Mouse (Mus musculus): ENCODE data around the gene 4930556J24Rik. TPM values are rescaled to one million over a fixed set of nuclear protein-coding genes. Genes with fewer than 3 reads are reported as not detected.

The 4930556J24Rik gene
- polyA plus RNA-seq, 1 experiment from 2014 or later: not detected

DNA sequence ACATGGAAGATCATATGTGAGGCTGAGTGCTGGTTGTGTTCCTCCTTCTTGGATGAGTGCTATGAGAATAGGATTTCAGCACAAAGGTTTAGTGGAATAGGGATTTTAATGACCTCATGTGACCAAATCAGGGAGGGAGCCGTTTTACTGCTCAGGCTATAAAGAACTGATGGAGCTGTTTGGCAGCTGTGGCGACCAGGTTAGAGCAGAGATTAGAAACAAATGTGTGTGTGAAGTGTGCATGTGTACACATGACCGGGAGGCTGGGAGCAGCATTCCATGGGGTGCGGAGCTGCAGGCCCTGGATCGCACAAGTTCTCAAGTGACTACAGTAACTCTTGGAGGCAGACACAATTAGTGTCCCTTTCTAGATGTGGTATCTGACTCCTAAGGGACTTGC lies 23.0 kb upstream of the 4930556J24Rik start:
- Histone ChIP-seq H3K27ac (replicated peaks; ENCODE audit: low read depth, low read length) (no peak overlapping the region), H3K27me3 (ENCODE audit: control insufficient read depth, insufficient read depth, low read length) (peaks cover 22% of the 10 kb centered on the region), H3K4me3 (ENCODE audit: low read depth, low read length) (no peak overlapping the region), H3K4me1 (ENCODE audit: control insufficient read depth, insufficient read depth, low read length) (no peaks in the 10 kb centered on the region), H3K9ac (replicated peaks; ENCODE audit: low read length) (no peak overlapping the region), H3K36me3 (replicated peaks; ENCODE audit: control insufficient read depth, insufficient read depth, low read depth, low read length) (no peaks in the 10 kb centered on the region), H3K4me2 (ENCODE audit: low read depth, low read length) (no peak overlapping the region), H3K9me3 (replicated peaks; ENCODE audit: control insufficient read depth, low read length) (no peaks in the 10 kb centered on the region)
- WGBS: 44% methylated on average over 5 of the region's 5 CpGs
- no peak for DNase-seq (ENCODE audit: low spot score)
- no peak for ATAC-seq (replicated peaks; ENCODE audit: insufficient number of reproducible peaks, low FRiP score, low TSS enrichment, low read depth)

DNA sequence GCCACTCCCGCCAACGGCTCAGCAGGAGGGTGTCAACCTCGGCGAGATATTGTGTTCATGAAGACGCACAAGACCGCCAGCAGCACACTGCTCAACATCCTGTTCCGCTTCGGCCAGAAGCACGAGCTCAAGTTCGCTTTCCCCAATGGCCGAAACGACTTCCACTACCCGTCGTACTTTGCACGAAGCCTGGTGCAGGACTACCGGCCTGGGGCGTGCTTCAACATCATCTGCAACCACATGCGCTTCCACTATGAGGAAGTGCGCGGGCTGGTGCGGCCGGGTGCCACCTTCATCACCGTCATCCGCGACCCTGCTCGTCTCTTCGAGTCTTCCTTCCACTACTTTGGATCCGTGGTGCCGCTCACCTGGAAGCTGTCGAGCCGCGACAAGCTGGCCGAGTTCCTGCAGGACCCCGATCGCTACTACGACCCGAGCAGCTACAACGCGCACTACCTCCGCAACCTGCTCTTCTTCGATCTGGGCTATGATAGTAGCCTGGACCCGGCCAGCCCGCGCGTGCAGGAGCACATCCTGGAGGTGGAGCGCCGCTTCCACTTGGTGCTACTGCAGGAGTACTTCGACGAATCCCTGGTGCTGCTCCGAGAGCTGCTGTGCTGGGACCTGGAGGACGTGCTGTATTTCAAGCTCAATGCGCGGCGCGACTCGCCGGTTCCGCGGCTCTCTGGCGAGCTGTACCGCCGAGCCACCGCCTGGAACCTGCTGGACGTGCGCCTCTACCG lies 21.6 kb upstream of the 4930556J24Rik start:
- H3K9me3 ChIP-seq (replicated peaks; ENCODE audit: control insufficient read depth, low read length): no peaks in the 10 kb centered on the region
- H3K9ac ChIP-seq (replicated peaks; ENCODE audit: low read length): no peak overlapping the region
- no peaks in the 10 kb centered on the region for H3K36me3 ChIP-seq (replicated peaks; ENCODE audit: control insufficient read depth, insufficient read depth, low read depth, low read length)
- peak overlapping the region; percentile 49 for H3K4me2 ChIP-seq (ENCODE audit: low read depth, low read length)
- peaks cover 22% of the 10 kb centered on the region for H3K27me3 ChIP-seq (ENCODE audit: control insufficient read depth, insufficient read depth, low read length)
- ATAC-seq (replicated peaks; ENCODE audit: insufficient number of reproducible peaks, low FRiP score, low TSS enrichment, low read depth) (no peak), DNase-seq (ENCODE audit: low spot score) (peak; percentile 38)
- 4% methylated on average over 66 of the region's 66 CpGs for WGBS
- no peaks in the 10 kb centered on the region for H3K4me1 ChIP-seq (ENCODE audit: control insufficient read depth, insufficient read depth, low read length)
- H3K27ac ChIP-seq (replicated peaks; ENCODE audit: low read depth, low read length): no peak overlapping the region
- H3K4me3 ChIP-seq (ENCODE audit: low read depth, low read length): peak overlapping the region; percentile 27

DNA sequence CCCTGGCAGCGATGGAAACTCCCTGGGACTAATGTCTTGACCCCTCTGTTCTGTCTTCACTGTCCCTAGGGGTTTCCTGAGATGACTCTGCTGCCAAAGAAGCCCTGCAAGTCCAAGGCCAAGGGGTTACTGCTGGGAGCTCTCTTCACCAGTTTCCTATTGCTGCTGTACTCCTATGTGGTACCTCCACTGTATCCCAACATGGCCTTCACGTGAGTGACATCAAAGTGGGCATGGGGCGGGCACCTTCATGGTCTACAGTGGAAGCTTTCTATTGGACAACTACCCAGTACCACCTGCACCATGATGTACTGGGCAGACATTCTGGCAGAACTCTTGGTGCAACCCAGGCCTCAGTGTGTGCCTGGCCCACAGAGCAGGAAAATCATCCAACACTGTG lies 20.3 kb upstream of the 4930556J24Rik start:
- WGBS: 91% methylated on average over 3 of the region's 3 CpGs

DNA sequence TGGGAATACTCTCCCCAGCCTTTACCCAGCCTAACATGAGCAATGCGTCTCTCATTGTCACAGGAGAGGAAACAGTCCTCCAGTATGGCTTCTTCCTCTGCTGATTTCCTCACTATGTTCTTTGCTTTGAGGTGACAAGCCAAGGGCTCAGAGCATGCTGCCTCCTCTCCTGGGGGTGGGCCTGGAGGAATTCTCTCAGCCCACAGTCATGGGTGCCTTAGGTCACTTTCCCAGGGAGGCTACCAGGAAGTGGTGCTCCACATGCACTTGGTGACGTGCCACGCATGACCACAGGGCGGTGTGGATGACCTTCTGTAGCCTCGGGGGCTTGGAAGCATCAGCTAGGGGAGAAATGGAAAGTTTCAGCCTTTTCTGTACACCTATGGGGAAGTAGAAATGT lies 18.9 kb upstream of the 4930556J24Rik start:
- DNase-seq (ENCODE audit: low spot score): no peak
- 82% methylated on average over 5 of the region's 5 CpGs for WGBS
- Histone ChIP-seq H3K27ac (replicated peaks; ENCODE audit: low read depth, low read length) (no peak overlapping the region), H3K36me3 (replicated peaks; ENCODE audit: control insufficient read depth, insufficient read depth, low read depth, low read length) (no peaks in the 10 kb centered on the region), H3K4me3 (ENCODE audit: low read depth, low read length) (no peak overlapping the region), H3K27me3 (ENCODE audit: control insufficient read depth, insufficient read depth, low read length) (peaks cover 22% of the 10 kb centered on the region), H3K9ac (replicated peaks; ENCODE audit: low read length) (no peak overlapping the region), H3K4me1 (ENCODE audit: control insufficient read depth, insufficient read depth, low read length) (no peaks in the 10 kb centered on the region), H3K4me2 (ENCODE audit: low read depth, low read length) (no peak overlapping the region), H3K9me3 (replicated peaks; ENCODE audit: control insufficient read depth, low read length) (no peaks in the 10 kb centered on the region)
- no peak for ATAC-seq (replicated peaks; ENCODE audit: insufficient number of reproducible peaks, low FRiP score, low TSS enrichment, low read depth)

More for the DNA sequence above, 20.3 kb upstream of the 4930556J24Rik start:
- DNase-seq (ENCODE audit: low spot score): no peak
- Histone ChIP-seq H3K4me3 (ENCODE audit: low read depth, low read length) (no peak overlapping the region), H3K27me3 (ENCODE audit: control insufficient read depth, insufficient read depth, low read length) (peaks cover 22% of the 10 kb centered on the region), H3K4me2 (ENCODE audit: low read depth, low read length) (no peak overlapping the region), H3K27ac (replicated peaks; ENCODE audit: low read depth, low read length) (no peak overlapping the region), H3K36me3 (replicated peaks; ENCODE audit: control insufficient read depth, insufficient read depth, low read depth, low read length) (no peaks in the 10 kb centered on the region), H3K9me3 (replicated peaks; ENCODE audit: control insufficient read depth, low read length) (no peaks in the 10 kb centered on the region), H3K4me1 (ENCODE audit: control insufficient read depth, insufficient read depth, low read length) (no peaks in the 10 kb centered on the region), H3K9ac (replicated peaks; ENCODE audit: low read length) (no peak overlapping the region)
- no peak for ATAC-seq (replicated peaks; ENCODE audit: insufficient number of reproducible peaks, low FRiP score, low TSS enrichment, low read depth)

DNA sequence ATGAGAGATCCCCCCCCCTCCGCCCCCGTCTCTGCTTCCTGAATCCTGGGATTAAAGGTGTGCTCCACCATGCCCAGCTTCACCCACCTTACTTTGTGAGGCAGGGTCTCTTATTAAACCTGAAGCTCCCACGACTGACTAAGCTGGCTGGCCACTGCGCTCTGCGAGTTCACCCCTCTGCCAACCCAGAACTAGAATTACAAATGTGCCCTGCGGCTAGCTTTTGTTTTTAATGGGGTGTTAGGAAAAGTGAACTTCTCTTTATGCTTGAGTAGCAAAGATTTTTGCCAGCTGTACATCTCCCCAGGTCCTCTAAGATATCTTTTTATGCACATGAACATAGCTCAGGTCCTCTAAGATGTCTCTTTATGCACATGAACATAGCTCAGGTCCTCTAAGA lies 17.3 kb upstream of the 4930556J24Rik start:
- Histone ChIP-seq H3K27me3 (ENCODE audit: control insufficient read depth, insufficient read depth, low read length) (peaks cover 18% of the 10 kb centered on the region), H3K9ac (replicated peaks; ENCODE audit: low read length) (no peak overlapping the region), H3K36me3 (replicated peaks; ENCODE audit: control insufficient read depth, insufficient read depth, low read depth, low read length) (no peaks in the 10 kb centered on the region), H3K9me3 (replicated peaks; ENCODE audit: control insufficient read depth, low read length) (no peaks in the 10 kb centered on the region), H3K4me1 (ENCODE audit: control insufficient read depth, insufficient read depth, low read length) (no peaks in the 10 kb centered on the region), H3K4me2 (ENCODE audit: low read depth, low read length) (no peak overlapping the region), H3K27ac (replicated peaks; ENCODE audit: low read depth, low read length) (no peak overlapping the region), H3K4me3 (ENCODE audit: low read depth, low read length) (no peak overlapping the region)
- 85% methylated on average over 6 of the region's 6 CpGs for WGBS
- DNase-seq (ENCODE audit: low spot score): no peak
- ATAC-seq (replicated peaks; ENCODE audit: insufficient number of reproducible peaks, low FRiP score, low TSS enrichment, low read depth): no peak

DNA sequence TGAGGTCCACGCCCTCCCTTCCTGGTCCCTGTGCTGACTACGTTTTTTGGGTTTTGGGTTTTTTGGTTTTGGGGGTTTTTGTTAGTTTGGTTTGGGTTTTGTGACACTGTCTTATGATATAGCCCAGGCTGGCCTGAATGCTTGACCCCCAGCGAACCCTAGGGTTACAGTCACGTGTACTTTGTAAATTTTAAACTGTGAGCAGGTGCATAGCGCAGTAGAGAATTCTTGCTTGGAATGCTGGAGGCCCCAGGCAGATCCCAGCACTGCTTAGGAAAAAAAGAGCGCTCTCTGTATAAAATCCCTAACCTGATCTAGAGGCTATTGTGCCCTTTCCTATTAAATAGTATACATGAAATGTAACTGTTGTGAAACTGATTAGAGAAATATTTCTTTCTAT lies 16.6 kb upstream of the 4930556J24Rik start:
- H3K9me3 ChIP-seq (replicated peaks; ENCODE audit: control insufficient read depth, low read length): no peaks in the 10 kb centered on the region
- H3K4me3 ChIP-seq (ENCODE audit: low read depth, low read length): no peak overlapping the region
- no peaks in the 10 kb centered on the region for H3K36me3 ChIP-seq (replicated peaks; ENCODE audit: control insufficient read depth, insufficient read depth, low read depth, low read length)
- H3K9ac ChIP-seq (replicated peaks; ENCODE audit: low read length): no peak overlapping the region
- ATAC-seq (replicated peaks; ENCODE audit: insufficient number of reproducible peaks, low FRiP score, low TSS enrichment, low read depth): no peak
- DNase-seq (ENCODE audit: low spot score): no peak
- H3K27ac ChIP-seq (replicated peaks; ENCODE audit: low read depth, low read length): no peak overlapping the region
- peaks cover 10% of the 10 kb centered on the region for H3K27me3 ChIP-seq (ENCODE audit: control insufficient read depth, insufficient read depth, low read length)
- no peak overlapping the region for H3K4me2 ChIP-seq (ENCODE audit: low read depth, low read length)
- no peaks in the 10 kb centered on the region for H3K4me1 ChIP-seq (ENCODE audit: control insufficient read depth, insufficient read depth, low read length)
- WGBS: 81% methylated on average over 6 of the region's 6 CpGs

DNA sequence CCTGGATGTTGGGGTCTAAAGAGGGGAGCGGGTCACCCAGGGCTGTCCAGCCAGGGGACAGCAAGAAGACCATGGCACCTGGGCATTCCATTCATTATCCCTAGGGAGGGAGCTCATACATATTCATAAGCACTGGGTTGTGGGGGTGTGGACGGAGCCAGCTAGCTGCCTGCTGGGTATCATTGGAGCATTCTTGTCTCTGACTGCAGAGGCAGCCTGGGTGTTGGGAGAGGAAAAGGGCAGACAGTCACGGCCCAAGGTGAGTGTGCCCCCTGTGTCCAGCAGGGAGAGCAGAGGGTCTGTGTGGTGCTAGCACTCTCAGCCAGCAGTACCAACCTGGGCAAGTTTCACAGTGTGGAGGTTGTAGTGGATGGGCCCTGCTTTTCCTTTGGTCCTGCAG lies 13.2 kb upstream of the 4930556J24Rik start:
- H3K4me2 ChIP-seq (ENCODE audit: low read depth, low read length): no peak overlapping the region
- no peak overlapping the region for H3K4me3 ChIP-seq (ENCODE audit: low read depth, low read length)
- no peaks in the 10 kb centered on the region for H3K9me3 ChIP-seq (replicated peaks; ENCODE audit: control insufficient read depth, low read length)
- DNase-seq (ENCODE audit: low spot score): no peak
- no peaks in the 10 kb centered on the region for H3K36me3 ChIP-seq (replicated peaks; ENCODE audit: control insufficient read depth, insufficient read depth, low read depth, low read length)
- no peaks in the 10 kb centered on the region for H3K4me1 ChIP-seq (ENCODE audit: control insufficient read depth, insufficient read depth, low read length)
- H3K27me3 ChIP-seq (ENCODE audit: control insufficient read depth, insufficient read depth, low read length): no peaks in the 10 kb centered on the region
- no peak for ATAC-seq (replicated peaks; ENCODE audit: insufficient number of reproducible peaks, low FRiP score, low TSS enrichment, low read depth)
- WGBS: 50% methylated on average over 3 of the region's 3 CpGs
- no peak overlapping the region for H3K27ac ChIP-seq (replicated peaks; ENCODE audit: low read depth, low read length)
- H3K9ac ChIP-seq (replicated peaks; ENCODE audit: low read length): no peak overlapping the region

DNA sequence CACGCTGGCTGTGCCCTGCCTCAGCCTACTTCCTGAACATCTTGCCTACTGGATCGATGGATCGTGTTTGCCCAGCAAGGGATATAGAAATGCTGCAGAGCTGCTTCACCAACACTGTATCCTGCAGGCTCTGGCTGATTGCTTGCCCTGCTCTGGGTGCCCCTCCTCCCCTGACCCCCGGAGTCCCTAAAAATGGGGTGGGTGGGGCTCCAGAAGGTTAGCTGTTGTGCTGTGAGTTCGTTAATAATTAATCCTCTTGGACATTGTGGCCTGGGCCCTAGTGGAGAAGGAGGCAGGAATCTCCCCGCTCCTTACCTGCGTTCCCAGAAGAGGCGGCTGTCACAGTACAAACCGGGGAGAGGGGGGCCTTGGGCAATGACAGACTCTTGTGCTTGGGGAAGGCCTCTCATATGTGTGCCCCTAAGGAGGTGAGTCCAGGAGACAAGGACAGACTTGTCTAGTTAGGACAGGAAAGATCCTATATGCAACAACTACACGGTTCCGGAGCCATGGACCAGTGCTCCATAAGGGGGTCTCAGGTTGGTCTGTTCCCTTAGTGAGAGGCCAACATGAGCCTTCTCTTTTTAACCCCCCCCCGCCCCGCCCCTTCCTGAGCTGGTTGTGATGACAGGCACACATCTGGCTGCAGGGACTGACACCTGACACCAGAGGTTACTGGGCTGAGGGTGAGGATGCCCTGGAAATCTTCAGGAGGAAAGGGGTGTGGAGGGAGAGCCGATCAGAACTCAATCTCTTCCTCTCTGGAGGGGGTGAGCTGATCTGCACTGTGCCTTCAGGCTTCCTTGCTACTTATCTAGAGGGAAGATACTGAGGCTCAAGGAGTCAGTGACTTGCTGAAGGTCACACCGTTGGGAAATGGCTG lies 7.5 kb upstream of the 4930556J24Rik start:
- Histone ChIP-seq H3K27me3 (ENCODE audit: control insufficient read depth, insufficient read depth, low read length) (no peaks in the 10 kb centered on the region), H3K4me1 (ENCODE audit: control insufficient read depth, insufficient read depth, low read length) (no peaks in the 10 kb centered on the region), H3K36me3 (replicated peaks; ENCODE audit: control insufficient read depth, insufficient read depth, low read depth, low read length) (no peaks in the 10 kb centered on the region), H3K9me3 (replicated peaks; ENCODE audit: control insufficient read depth, low read length) (no peaks in the 10 kb centered on the region), H3K27ac (replicated peaks; ENCODE audit: low read depth, low read length) (no peak overlapping the region), H3K4me3 (ENCODE audit: low read depth, low read length) (peak overlapping the region; percentile 40), H3K4me2 (ENCODE audit: low read depth, low read length) (peak overlapping the region; percentile 79), H3K9ac (replicated peaks; ENCODE audit: low read length) (peak overlapping the region; percentile 59)
- DNase-seq (ENCODE audit: low spot score) (peak; percentile 13), ATAC-seq (replicated peaks; ENCODE audit: insufficient number of reproducible peaks, low FRiP score, low TSS enrichment, low read depth) (peak; percentile 26)
- 5% methylated on average over 15 of the region's 15 CpGs for WGBS
